Mouse (Mus musculus) heart, postnatal 0 days (tissue): ENCODE results near the gene Gm3435.
A peak's percentile ranks its signal among the peaks of the same experiment; 100 is the strongest.

Experiments
- CTCF ChIP-seq: IDR thresholded peaks from 2 replicates; pipeline ENCODE4 v1.5.1; 2016; ENCODE audit warnings: antibody characterized with exemption, control low read depth, low read depth
- EP300 ChIP-seq: IDR thresholded peaks from 2 replicates; pipeline ENCODE4 v1.6.1; 2016; ENCODE audit warnings: antibody characterized with exemption, low read depth

DNA sequence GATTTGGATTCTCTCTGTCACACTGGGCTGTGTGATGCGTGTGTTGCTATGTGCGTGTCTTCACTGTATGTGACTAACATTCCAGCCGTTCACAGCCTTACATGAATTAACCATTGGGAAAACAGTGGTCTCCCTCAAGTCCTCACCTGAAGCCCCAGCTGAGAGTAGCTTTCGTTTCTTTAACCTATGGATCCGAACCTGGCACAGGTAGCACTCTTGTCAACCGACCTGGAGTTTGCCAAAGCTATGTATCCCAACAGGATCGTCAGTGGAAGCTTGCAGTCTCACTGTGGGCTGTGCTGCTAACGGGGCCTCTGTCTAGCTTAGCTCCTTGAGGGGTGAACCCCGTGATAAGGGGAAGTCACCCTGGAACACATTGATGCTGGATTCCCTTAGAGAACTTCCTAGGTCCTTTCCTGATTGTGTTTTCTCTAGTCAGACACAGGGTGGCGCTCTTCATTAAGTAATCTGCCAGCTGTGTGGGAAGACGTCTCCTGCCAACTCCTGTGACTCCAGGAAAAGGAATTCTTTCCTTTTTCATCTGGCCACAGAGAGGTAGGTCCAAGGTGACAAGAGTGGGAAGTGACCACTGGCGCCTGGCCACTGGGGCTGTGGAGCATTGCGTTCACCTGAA, 55.5 kb downstream of the Gm3435 start:
- TF ChIP-seq CTCF (peak; percentile 80), EP300 (no peak)
